Mouse (Mus musculus) ovary, postnatal 10 days (tissue): Measurements from ENCODE around the gene Jph2.

Source experiments
- DNase-seq: peaks from one replicate; pipeline ENCODE4 v3.0.0; 2022; ENCODE audit warnings: low spot score

The Jph2 gene

DNA sequence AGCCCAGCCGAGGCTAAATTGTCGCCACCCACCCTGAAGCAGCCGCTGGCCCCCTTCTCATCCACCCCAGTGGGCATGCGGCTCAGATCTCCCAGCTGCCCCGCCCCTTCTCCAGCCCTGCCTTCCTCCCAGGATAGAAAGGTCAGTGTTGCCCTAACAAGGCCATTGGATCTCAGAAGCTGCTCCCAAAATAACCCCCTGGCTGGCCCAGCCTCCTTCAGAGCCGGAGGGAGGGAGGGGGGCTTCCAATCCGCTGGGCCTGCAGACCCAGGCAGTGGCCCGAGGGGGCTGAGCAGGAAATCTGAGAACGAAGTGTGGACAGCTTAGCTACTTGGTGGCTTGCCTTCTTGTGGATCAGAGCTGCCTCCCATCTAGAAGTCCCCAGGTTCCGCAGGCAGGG, at the start of gene Jph2:
TSS of gene Jph2 (minus strand) at position 89 of the 400 bp plus-strand sequence.
- no peak for DNase-seq

DNA sequence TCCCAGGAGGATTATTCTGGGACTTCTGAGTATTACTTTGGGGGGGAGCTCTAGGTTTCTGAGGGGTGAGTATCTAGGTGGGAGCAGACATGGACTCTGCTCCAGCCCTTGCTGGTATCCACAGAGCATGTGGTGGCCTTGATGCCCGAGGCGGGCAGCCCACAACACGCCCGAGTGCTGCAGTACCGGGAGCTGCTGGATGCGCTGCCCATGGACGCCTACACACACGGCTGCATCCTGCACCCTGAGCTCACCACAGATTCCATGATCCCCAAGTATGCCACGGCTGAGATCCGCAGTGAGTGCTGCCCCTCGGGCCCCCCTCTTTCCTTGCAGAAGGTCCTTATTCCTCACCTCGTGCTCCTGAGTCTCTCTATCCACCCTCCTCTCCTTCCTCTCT, 49.6 kb upstream of the Jph2 start:
- DNase-seq = no peak

DNA sequence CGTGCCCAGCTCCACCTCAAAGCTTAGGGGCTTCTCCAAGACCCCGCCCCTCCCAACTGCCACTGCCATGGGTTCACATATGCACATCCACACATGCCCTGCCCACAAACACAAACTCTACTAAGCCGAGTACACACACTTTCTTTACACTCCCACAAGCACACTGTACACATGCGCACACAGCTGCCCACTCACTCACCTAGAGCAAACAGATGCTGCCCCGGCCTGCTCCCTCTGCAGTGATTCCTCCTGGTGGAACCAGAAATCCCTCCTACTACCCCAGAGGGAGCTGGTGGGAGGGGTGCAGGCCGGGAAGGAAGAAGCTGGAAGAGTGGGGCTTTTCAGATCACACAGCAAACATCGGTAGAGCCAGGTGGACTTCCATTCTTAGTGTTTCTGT, 46.2 kb upstream of the Jph2 start:
- DNase-seq = no peak

DNA sequence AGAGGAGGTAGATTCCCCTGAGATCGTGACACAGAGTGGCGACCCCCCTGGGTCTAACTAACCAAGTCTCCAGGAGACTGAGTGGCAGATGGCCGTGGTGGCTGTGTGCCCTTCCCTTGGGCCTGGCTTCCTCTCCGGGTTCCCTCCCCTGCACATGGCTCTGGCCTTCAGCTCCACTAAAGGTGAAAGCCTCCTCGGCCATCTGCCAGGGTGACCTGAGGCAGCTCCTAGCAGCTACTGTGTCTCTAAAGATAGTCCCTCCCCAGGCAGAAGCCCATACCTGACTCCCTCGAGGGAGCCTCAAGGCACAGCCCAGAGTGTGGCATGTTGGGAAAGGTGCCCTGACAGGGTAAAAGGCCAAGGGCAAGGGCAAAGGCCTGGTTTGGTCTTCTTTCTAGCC, 45.8 kb upstream of the Jph2 start:
- no peak for DNase-seq

DNA sequence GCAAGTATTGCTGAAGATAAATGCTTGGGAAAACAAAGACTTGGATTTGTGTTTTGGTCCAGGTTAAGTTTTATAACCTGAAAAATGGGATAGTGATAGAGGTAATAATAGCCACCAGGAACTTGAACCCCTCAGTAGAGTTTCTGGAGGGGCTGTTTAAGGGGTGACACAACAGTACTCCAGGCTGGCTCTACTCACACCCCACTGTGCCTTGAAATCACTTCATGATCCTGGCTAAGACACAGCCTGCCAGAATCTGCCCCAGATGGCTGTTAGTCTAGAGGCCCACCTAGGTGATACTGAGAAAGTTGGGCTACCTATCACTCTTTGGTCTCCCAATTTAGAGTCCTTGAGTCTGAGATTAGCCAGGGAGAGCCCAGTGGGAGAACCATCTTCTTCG, 41.7 kb upstream of the Jph2 start:
- DNase-seq = no peak

DNA sequence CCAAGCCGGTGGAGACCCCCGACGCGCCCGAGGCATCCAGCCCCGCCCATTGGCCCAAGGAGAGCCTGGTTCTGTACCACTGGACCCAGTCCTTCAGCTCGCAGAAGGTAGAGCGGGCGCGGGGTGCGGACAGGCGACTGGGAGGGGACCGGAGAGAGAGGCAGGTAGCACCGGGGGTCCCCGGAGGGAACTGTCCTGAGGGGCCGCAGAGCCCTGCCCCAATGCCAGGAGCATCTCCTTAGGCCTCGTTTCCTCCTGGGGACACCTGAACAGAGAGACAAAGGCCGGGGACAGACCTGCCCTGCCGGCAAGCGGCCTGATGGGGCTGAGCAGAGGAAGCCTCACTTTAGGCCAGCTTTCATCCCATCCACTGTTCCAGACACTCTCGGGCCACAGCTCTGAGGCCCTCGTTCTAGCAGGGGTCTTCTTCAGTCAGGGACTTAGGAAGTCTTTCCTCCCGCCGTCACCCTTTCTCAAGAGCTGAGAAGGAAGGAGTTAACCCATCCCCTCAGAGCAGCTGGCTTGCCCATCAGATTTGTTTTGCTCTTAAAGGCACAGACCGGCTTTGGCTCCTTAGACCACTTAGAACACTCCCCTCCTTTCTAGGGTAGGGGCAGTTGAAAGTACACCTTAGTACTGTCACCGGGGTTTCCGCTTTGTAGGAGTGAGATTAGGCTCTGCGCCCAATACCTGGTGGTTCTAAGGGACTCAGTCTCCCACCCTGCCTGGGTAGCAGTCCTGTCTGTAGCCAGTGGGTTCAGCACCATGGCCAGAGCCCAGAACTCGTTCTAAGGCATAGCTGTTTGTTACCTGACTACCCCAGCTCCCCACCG, 41.0 kb upstream of the Jph2 start:
- DNase-seq = peak; percentile 43

DNA sequence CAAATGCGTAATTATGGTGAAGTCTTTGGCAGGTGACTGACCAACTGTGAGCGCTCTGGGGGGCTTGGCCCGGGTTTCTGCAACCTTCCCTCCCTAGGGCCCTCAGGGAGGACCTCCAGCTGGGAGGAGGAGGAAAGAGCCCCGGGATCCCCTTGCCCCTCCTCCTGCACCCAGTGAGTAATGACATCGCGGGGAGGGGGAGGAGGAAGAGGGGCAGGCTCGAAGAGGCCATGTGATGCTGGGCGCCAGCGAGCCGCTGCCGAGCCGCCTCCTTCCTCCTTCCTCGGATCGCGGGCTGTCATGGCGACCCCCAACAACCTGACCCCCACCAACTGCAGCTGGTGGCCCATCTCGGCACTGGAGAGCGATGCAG, 40.4 kb upstream of the Jph2 start, which contains the start of gene Gdap1l1:
TSS of gene Gdap1l1 (plus strand) at position 231 of the 373 bp plus-strand sequence.
- DNase-seq = no peak

DNA sequence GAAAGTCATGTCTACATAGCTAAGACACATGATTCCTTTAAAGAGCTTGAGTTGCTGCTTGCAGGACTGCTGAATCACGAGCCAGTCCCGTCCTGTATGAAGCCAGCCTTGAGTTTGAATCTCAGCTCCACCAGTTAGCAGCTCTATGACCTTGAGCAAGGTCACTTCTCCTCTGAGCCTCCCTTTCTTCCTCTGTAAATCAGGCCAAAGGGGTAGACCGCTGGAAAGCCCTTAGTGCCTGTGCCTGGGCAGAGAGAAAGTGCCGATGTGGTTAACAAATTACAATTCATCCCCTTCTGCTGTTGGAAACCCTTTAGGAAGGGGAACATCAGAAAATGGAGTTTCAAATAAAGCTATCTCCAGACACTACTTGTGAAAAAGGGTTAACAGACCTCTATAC, 40.0 kb upstream of the Jph2 start:
- DNase-seq = no peak

DNA sequence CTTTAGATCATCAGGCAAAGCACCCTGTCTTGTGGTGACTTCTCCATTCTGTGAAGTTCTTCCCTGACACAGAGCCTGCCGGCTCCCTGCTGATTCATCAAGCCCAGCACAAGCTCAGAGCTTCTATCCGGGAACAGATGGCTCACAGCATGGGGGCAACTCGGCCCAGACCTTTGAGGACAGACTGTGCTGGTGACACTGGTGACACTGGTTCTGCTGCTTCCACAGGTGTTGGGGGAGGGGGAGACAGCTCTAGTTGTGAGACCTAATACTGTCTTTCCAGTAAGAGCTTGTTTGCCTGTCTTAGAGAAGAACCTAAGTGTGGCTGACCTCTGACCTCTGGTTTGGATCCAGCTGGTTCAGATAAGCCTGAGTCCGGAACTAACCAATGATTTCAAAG, 36.2 kb upstream of the Jph2 start:
- DNase-seq = no peak

DNA sequence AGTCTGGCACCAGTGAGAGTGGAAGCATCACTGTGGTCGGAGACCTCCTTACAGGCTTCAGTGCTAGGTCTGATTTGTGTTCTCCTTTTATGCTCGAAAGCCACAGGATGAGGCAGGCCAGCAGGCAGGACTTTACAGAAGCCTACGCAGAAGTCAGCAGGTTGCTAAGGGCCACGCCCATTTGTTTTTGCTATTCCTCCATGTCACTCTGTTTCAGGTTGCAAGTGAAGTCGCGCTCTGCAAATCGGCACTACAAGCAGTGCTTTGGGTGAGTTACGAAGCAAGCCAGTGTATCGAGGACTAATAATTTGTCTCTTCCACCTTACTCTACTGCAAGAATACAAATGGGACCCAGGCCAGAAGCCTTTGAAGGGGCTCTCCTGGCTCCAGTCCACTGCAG, 33.5 kb upstream of the Jph2 start:
- DNase-seq = no peak

DNA sequence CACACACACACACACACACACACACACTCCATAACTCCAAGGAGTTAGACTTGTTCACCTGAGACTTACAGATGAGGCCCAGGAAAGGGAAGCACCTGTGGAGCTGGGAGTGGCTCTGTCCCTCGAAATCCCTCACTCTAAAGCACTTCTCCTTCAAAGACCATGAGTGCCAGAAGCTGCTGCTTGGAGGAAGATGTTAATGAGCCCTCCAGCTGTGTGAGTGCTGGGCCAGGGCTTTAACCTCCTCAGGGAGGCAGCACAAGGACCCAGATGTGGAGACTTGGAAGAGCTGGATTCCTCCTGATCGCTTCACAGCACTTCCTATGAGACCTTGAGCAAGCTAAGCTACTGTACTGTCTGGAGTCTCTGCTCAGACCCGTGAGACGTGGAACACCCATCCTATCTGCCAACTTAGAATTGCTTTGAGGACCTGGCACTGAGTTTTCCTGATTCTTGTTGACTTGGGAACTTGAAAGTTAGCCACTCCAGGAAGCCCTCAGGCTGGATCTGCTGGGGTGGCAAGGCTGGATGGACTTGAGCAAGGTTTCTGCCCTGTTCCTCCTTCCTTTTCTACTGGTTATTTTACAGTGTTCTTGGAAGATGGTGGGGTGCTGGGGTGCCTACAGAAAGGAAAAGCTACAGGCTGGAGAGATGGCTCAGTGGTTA, 30.7 kb upstream of the Jph2 start:
- DNase-seq = no peak

DNA sequence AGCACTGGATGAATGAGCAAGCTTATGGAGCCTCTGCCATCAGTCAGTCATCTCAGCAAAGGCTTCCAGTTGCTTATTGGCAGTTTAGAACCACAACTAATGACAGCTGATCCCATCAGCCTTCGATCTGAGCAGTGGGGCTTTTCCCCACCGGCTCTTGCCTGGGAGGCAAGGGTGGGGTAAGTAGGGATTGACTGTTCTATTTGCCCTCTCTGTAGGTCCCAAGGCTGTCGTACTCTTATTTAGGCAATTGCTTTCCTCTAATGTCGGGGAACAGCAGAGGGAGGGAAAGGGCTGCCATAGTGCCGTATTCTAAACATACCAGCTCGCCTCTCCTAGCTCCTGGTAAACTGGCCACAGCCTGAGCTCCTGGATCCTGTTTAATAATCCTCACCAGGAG, 26.8 kb upstream of the Jph2 start, which contains the start of gene Oser1:
TSS of gene Oser1 (minus strand) at position 101 of the 400 bp plus-strand sequence.
- no peak for DNase-seq

DNA sequence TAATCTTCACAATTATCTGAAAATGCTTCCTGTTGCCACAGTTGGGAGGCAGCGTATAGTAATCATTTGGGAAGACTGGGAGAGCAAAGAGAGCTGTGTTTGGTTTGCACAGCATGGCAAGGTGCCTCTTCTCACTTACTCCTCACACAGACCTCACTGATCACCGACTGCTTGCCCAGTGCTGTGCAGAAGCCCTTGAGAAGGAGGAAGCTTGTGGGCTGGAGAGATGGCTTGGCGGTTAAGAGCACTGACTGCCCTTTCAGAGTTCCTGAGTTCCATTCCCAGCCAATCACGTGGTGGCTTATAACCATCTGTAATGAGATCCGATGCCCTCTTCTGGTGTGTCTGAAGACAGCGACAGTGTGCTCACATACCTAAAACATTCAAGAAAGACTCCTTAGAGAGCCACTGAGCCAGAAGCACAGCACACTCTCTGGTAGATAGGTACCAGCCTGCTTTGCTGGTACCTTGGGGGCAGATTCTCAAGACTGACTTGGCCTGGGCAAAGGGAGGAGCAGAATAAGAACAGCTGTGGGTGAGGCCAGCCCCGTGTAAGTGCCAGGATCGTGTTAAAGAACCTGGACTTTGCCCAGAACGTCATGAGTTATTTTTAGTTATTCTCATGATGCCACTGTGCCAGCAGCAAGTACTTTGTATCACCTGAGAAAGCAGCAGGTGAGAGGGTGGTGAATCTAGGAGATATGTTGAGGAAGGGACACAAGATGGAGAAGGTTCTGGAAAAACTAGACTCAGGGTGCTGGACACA, 25.3 kb upstream of the Jph2 start:
- DNase-seq = no peak

DNA sequence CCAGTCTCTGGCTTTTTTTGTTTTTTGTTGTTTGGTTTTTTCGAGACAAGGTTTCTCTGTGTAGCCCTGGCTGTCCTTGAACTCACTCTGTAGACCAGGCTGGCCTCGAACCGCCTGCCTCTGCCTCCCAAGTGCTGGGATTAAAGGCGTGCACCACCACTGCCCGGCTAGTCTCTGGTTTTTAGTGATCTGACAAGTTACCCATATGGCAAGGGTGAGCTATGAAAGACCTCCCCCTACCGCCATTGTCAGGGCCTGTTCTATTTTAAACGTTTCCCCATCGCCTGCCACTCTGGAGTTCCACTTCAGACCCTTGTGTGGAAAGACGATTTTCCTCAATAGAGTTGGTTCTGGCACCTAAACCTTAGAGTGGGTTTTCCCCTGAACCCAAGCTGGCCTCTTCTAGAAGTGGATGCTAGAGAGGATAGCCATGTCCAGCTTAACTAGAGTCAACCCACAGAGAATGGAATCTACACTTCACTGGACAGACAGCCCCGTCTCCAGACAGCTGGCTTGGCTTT, 22.6 kb upstream of the Jph2 start:
- no peak for DNase-seq

DNA sequence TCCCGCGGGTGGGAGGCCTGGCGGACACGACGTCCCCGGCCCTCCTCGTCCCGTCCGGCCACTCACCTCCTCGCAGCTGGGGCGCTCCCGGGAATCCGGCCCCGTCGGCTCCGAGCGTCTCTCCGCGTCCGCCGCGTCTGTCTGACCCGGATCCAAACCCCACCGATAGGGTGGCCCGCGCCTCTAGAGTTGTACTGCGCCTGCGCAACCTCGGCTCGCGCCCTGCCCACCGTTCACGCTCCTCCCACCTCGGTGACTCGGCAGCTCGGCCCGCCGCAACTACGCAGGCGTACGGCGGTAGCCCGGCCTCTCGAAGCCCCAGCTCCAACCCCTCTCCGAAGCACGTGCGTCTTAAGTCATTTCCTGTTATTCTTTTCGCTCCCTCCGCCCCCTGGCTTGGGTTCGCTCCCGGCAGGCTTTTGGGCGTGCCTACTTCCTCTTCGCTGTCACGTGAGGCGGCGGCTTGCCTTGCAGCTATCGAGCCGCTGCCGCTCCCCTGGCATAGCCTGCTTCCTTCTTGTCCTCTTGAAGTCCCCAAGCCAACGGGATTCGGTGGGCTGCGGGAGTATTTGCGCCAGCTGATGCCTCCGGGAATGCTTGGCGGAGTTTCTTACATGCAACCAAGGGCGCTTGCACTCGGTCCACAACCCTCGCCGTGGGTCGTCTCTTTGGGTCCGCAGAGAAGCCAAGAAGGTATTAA, 21.7 kb upstream of the Jph2 start:
- DNase-seq = peak; percentile 96

DNA sequence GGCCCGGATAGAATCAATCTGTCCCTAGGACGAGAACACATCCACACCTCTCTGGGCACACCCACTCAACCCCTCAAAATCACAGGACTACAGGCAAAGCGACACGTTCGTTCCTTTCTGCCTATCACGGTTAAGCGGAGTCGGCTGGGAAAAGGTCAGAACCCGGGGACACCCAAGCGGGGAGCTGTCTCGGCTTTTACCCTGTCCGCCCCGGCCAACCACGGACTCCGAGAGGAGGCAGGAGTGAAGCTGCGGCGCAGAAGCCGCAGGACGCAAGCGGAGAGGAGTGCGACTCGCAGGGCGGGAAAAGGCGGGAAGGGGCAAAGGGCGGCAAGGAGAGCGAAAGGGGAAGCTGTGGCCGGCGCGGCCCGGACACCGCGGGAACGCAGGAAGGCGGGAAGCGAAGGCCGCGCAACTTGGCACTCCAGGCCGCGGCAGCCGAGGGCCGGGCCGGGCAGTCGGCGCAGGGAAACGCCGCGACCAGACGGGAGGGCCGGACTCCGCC, 21.1 kb upstream of the Jph2 start:
- DNase-seq = no peak

DNA sequence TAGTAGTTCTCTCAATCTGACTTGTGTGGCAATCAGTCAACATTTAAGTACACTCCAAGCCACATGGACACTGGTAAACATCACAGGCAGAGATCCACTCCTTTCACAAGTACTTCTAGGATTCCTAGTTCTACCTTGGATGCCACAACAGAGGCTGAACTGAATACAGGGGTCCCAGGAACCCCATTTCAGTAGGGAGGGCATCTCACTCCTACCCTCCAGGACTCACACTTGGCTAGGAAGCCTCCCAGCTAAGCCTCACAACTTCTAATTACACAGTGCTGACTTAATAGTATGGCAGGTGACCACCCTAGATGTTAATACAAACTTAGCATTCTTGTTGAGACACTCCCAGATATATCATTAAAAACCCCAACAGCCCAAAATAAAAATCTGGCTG, 20.0 kb upstream of the Jph2 start:
- no peak for DNase-seq

DNA sequence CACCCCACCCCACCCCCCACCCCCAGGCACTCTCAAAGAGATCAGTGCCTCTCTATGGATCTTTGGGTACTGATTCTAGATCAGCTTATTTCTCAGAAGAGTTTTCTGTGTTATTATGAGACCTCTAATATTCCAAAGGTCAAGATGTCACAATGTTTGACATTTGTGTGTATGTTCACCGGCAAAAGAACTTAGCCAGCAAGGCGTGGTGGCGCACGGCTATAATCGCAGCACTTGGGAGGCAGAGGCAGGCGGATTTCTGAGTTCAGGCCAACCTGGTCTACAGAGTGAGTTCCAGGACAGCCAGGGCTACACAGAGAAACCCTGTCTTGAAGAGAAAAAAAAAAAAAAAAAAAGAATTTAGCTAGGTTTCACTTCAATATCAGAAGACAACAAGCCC, 19.2 kb upstream of the Jph2 start:
- DNase-seq = no peak

DNA sequence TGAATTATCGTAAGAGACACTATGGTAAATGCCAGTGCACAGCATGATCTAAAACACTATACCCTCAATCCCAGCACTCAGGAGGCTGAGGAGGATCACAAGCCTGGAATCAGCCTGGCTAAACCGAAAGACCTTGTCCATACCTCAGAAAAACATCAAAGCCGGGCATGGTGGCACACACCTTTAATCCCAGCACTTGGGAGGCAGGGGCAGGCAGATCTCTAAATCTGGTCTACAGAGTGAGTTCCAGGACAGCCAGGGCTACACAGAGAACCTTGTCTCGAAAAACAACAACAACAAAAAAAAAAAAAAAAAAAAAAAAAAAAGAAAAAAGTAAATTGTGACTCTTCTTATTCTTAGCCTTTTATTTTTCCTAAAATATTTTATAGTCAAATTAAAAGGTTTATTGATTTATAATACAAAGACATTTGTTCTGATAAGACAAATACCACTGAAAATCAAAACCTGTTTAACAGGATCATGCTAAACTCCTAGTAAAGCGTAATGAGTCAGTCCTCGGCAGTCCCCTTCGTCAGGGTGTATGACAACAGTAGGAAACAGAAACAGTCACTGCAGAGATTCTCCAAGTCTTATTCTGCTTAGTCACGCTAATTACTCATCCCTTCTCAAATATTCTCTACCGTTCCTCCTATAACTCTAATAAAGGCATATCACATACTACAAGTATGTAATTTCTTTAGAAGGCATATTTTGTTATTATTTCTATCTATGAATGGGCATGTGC, 15.2 kb upstream of the Jph2 start:
- DNase-seq = no peak

DNA sequence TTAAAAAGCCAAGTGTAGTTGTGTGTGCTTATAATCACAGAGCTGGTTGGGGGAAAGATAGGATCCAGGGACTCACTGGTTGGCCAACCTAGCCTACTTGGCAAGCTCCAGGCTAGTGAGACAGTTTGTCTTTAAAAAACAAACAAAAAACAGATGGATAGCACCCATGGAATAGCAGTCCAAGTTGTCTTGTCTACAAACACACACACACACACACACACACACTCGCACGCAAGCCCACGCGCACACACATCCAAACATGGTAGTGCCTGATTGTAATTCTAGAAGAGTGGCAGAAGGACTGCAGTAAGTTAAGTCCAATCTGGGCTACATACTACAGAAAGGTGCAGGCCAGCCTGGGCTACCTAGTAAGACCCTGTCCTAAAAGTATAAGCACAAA, 14.6 kb upstream of the Jph2 start:
- no peak for DNase-seq

DNA sequence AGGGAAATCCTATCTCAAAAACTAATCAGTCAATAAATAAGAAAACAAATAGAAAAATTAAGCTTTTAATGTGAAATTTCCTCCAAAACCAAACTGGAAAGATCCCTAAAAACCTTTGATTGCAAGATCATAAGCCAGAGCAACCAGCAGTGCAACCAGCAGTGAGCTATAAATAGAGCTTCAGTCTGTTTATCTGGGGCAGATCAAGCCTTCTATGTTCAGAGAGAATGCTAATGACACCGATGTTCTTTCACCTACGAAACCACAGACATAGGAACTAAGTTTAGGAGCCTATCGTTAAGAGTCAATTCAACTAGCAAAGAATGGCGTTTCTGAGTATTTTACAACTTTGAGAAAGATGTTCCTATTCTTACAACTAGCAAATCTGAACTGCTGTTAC, 14.0 kb upstream of the Jph2 start:
- no peak for DNase-seq
